Mouse (Mus musculus): ENCODE data around the gene Rbm19.
A peak's percentile ranks its signal among the peaks of the same experiment; 100 is the strongest.

Rbm19 gene

DNA sequence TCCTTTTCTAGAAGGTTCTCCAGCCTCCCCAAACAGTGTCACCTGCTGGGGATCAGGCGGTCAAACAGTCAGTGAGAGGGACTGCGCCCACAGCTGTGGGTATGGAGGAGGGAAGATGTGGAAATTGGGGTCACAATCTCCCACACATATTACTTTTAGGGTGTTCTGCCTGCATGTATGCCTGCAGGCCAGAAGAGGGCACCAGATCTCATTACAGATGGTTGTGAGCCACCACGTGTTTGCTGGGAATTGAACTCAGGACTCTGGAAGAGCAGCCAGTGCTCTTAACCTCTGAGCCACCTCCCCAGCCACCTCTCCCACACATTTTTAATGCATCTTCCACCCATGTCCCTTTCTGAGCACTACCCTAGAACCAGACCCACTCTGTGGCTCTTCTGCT, 88.1 kb downstream of the Rbm19 start:
- no peak for DNase-seq (ENCODE audit: low read depth, low spot score)

DNA sequence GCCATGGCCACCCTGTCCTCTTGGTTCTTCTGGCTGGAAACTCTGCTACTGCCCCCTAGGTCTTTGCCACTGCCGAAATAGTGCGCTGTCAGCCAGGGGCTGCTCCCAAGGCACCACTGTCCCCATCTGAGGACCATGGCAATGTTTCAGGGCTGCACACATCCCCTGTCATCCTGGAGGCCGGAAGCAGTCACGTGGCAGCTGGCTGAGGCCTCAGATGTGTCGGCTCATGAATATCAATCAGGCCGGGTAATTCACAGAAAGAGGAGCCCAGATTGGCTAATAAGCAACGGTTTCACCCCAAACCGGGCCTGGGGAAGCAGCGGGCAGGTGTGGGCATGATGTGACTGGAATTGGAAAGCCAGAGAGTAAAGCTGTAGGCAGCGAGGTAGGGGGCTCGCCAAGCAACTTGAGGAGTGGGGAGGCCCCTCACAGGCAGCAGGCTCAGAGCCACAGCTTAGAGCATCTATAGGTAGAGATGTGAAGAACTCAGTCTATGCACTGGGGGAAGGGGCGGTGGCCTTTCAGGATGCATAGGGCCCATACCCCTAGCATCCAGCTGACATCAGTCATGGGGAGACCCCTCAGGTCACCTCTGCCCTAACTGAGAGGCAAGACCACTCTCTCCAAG, 90.2 kb downstream of the Rbm19 start:
- DNase-seq (ENCODE audit: low read depth, low spot score): no peak

- DNase-seq (ENCODE audit: low read depth, low spot score): no peak
Measured at GRCm38 (mm10) chr5:120207492-120207891, 91.2 kb downstream of the Rbm19 start.

DNA sequence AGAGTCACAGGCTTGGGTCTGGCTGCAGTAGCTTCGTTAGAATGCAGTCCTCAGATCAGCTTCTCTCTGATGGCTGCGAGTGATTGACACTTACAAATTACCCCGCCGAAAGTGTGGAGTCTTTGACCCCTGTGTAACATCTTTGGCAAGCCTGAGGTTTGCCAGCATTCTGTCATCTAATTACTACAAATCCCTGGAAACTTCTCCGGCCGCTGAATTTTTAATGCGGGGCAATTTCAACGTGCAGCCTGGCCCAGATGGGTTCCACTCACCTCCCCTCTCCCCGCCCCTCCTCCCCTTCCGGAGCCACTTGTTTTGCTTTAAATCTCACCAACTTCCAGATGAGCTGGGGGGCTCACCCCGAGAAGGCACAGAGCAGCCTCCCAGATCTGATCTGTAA, 94.4 kb downstream of the Rbm19 start:
- no peak for DNase-seq (ENCODE audit: low read depth, low spot score)

- peak; percentile 52 for DNase-seq (ENCODE audit: low read depth, low spot score)
Measured at GRCm38 (mm10) chr5:120211182-120211581, 94.9 kb downstream of the Rbm19 start.

GRCm38 (mm10) chr5:120214511-120214910, 98.2 kb downstream of the Rbm19 start:
- DNase-seq (ENCODE audit: low read depth, low spot score): peak; percentile 64

DNA sequence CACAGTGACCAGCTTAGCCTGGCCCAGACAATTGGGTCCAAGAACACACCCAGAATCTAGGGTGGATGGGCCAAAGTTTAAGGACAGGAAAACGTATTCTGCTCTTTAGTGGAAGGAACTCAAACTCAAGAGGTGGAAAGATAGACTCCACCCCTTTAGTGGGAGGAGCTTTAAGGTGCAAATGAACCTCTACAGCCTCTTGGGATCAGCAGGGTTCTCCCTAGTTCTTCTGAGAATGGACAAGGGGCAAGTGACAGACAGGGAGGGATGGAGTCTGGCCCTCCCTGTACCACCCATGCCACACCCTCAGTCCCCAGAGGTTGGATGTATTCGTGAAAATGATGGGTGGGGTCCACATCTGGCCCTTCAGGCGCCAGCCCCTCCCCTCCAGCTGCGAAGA, 105.0 kb downstream of the Rbm19 start:
- DNase-seq (ENCODE audit: low read depth, low spot score): peak; percentile 86

GRCm38 (mm10) chr5:120225383-120225782, 109.1 kb downstream of the Rbm19 start:
- DNase-seq (ENCODE audit: low read depth, low spot score): no peak

GRCm38 (mm10) chr5:120228613-120229409, 112.5 kb downstream of the Rbm19 start:
- no peak for DNase-seq (ENCODE audit: low read depth, low spot score)

DNA sequence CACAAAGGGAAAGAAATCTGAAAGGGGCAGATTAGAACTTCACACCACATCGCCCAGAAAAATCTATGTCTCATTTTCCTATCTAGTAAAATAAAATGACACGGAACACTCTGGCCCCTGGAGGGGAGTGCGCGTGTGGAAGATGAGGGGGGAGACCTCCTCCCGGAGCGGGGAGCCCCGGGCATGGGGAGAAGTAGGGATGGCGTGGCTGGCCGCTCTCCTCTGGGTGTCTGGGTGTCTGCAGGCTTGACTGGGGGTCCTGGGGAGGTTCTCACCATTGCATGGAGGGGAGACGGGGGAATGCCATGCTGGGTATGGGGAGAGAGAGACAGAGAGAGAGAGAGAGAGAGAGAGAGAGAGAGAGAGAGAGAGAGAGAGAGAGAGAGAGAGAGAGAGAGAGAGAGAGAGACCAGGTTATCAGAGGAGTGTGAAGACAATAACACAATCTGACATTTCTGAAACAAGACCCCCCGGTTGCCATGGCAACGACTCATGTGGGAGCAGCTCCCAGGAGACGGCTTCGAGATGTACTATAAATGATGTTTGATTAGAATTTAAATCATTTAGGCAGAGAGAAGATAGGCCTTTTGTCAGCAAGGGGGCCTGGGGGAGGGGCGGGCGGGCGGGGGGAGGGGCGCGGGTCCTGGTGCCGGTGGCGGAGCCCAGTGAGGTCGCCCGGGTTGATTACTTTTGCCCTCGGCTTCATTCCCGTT, 115.3 kb downstream of the Rbm19 start:
- no peak for DNase-seq (ENCODE audit: low read depth, low spot score)

- peak; percentile 68 for DNase-seq (ENCODE audit: low read depth, low spot score)
Measured at GRCm38 (mm10) chr5:120235147-120235546, 118.9 kb downstream of the Rbm19 start.

DNA sequence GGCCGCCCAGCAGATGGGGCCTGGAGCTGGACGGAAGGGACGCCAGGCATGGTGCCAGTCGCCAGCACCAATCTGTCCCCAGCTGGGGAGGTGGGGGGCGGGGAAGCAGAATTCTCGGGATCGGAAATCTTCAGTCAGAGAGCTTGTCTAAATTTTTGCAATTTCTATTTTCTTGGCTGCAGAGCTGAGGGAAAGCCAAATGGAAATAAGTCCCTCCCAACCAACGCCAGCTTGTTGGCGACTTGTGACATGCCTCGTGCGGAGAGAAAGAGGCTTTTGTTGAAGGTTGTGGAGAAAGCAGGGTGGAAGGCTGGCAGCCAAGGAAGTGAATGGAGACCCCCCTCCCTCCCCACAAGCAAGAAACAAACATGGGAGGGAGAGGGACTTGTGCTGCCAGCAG, 119.3 kb downstream of the Rbm19 start:
- no peak for DNase-seq (ENCODE audit: low read depth, low spot score)

- no peak for DNase-seq (ENCODE audit: low read depth, low spot score)
Measured at GRCm38 (mm10) chr5:120240071-120240470, 123.8 kb downstream of the Rbm19 start.

DNA sequence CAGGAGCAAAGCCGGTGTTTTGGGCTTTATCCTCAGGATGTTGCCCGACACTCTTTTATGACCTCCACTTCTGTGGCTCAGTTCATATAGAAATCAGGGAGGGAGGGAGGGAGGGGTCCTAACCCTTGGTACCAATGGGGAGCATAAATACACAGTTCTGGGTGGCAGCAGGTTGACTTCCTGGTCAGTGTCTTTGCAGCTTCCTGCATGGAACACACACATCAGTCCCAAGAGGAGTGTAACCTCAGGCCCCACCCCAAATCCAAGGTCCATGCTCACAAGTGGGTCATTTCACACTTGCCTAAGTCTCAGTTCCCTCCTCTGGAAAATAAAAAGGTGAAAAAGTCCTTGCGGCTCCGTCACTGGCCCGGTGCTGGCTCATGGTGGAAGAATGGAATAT, 129.1 kb downstream of the Rbm19 start:
- no peak for DNase-seq (ENCODE audit: low read depth, low spot score)
